Mouse (Mus musculus): Measurements from ENCODE around the gene Ybx3. TPM values are rescaled to one million over a fixed set of nuclear protein-coding genes. Genes with fewer than 3 reads are reported as not detected.
A peak's percentile ranks its signal among the peaks of the same experiment; 100 is the strongest.

Ybx3 gene
- polyA plus RNA-seq, 1 experiment from 2014 or later, result 24.2 TPM

GRCm38 (mm10) chr6:131404260-131404659 lies 16.0 kb upstream of the Ybx3 start:
- Histone ChIP-seq H3K4me1 (no peaks in the 10 kb centered on the region), H3K36me3 (no peaks in the 10 kb centered on the region), H3K27me3 (no peaks in the 10 kb centered on the region), H3K9ac (replicated peaks) (no peak overlapping the region), H3K9me3 (no peaks in the 10 kb centered on the region), H3K27ac (replicated peaks) (no peak overlapping the region), H3K4me3 (no peak overlapping the region), H3K4me2 (replicated peaks) (no peak overlapping the region)
- no peak for ATAC-seq (ENCODE audit: low FRiP score, low read depth)
- WGBS, result 89% methylated on average over 3 of the region's 3 CpGs

GRCm38 (mm10) chr6:131403036-131403435 lies 14.8 kb upstream of the Ybx3 start:
- no peak overlapping the region for H3K27ac ChIP-seq (replicated peaks)
- WGBS, result 85% methylated on average over 2 of the region's 2 CpGs
- H3K36me3 ChIP-seq, result no peaks in the 10 kb centered on the region
- H3K9ac ChIP-seq (replicated peaks), result no peak overlapping the region
- H3K27me3 ChIP-seq, result no peaks in the 10 kb centered on the region
- no peak overlapping the region for H3K4me3 ChIP-seq
- H3K4me2 ChIP-seq (replicated peaks), result no peak overlapping the region
- no peaks in the 10 kb centered on the region for H3K4me1 ChIP-seq
- H3K9me3 ChIP-seq, result no peaks in the 10 kb centered on the region
- ATAC-seq (ENCODE audit: low FRiP score, low read depth), result no peak

GRCm38 (mm10) chr6:131402606-131403005 lies 14.3 kb upstream of the Ybx3 start:
- no peak overlapping the region for H3K27ac ChIP-seq (replicated peaks)
- no peaks in the 10 kb centered on the region for H3K36me3 ChIP-seq
- no peak overlapping the region for H3K9ac ChIP-seq (replicated peaks)
- no peaks in the 10 kb centered on the region for H3K4me1 ChIP-seq
- ATAC-seq (ENCODE audit: low FRiP score, low read depth), result no peak
- no peaks in the 10 kb centered on the region for H3K27me3 ChIP-seq
- no peaks in the 10 kb centered on the region for H3K9me3 ChIP-seq
- H3K4me3 ChIP-seq, result no peak overlapping the region
- no peak overlapping the region for H3K4me2 ChIP-seq (replicated peaks)

GRCm38 (mm10) chr6:131401259-131401658 lies 13.0 kb upstream of the Ybx3 start:
- no peaks in the 10 kb centered on the region for H3K4me1 ChIP-seq
- H3K27ac ChIP-seq (replicated peaks), result no peak overlapping the region
- 90% methylated on average over 2 of the region's 2 CpGs for WGBS
- H3K27me3 ChIP-seq, result no peaks in the 10 kb centered on the region
- no peak overlapping the region for H3K4me2 ChIP-seq (replicated peaks)
- no peak overlapping the region for H3K9ac ChIP-seq (replicated peaks)
- no peak overlapping the region for H3K4me3 ChIP-seq
- no peak for ATAC-seq (ENCODE audit: low FRiP score, low read depth)
- H3K36me3 ChIP-seq, result no peaks in the 10 kb centered on the region
- H3K9me3 ChIP-seq, result no peaks in the 10 kb centered on the region

GRCm38 (mm10) chr6:131396650-131397049 lies 8.4 kb upstream of the Ybx3 start:
- no peak overlapping the region for H3K9ac ChIP-seq (replicated peaks)
- no peak overlapping the region for H3K4me2 ChIP-seq (replicated peaks)
- no peak overlapping the region for H3K4me3 ChIP-seq
- WGBS, result 67% methylated on average over 1 of the region's 1 CpGs
- ATAC-seq (ENCODE audit: low FRiP score, low read depth), result no peak
- no peaks in the 10 kb centered on the region for H3K27me3 ChIP-seq
- H3K4me1 ChIP-seq, result no peaks in the 10 kb centered on the region
- no peaks in the 10 kb centered on the region for H3K36me3 ChIP-seq
- no peaks in the 10 kb centered on the region for H3K9me3 ChIP-seq
- H3K27ac ChIP-seq (replicated peaks), result no peak overlapping the region

- Histone ChIP-seq H3K4me3 (no peak overlapping the region), H3K27ac (replicated peaks) (no peak overlapping the region), H3K27me3 (0 out of 2 replicates have a peak, but pooled peaks cover 6% of the 10 kb centered on the region), H3K4me2 (replicated peaks) (no peak overlapping the region), H3K9ac (replicated peaks) (no peak overlapping the region), H3K36me3 (no peaks in the 10 kb centered on the region), H3K9me3 (no peaks in the 10 kb centered on the region), H3K4me1 (no peaks in the 10 kb centered on the region)
- WGBS, result 74% methylated on average over 4 of the region's 4 CpGs
- ATAC-seq (ENCODE audit: low FRiP score, low read depth), result no peak
Observed at GRCm38 (mm10) chr6:131393873-131394660, 5.8 kb upstream of the Ybx3 start.

GRCm38 (mm10) chr6:131387221-131388039 lies 846 bp downstream of the Ybx3 start:
- Histone ChIP-seq H3K4me1 (peaks cover 25% of the 10 kb centered on the region), H3K9me3 (no peaks in the 10 kb centered on the region), H3K27ac (replicated peaks) (peak overlapping the region; percentile 83; the same call in 1 of the 2 replicates), H3K9ac (replicated peaks) (peak overlapping the region; percentile 83), H3K4me2 (replicated peaks) (peak overlapping the region; percentile 90), H3K27me3 (0 out of 2 replicates have a peak, but pooled peaks cover 6% of the 10 kb centered on the region), H3K36me3 (no peaks in the 10 kb centered on the region), H3K4me3 (peak overlapping the region; percentile 75)
- ATAC-seq (ENCODE audit: low FRiP score, low read depth), result peak; percentile 69
- under 1% methylated on average over 43 of the region's 43 CpGs for WGBS

- peak overlapping the region; percentile 90 for H3K4me2 ChIP-seq (replicated peaks)
- H3K9me3 ChIP-seq, result no peaks in the 10 kb centered on the region
- H3K4me1 ChIP-seq, result peaks cover 29% of the 10 kb centered on the region
- no peaks in the 10 kb centered on the region for H3K36me3 ChIP-seq
- WGBS, result 49% methylated on average over 9 of the region's 9 CpGs
- H3K27ac ChIP-seq (replicated peaks), result no peak overlapping the region
- 0 out of 2 replicates have a peak, but pooled peaks cover 6% of the 10 kb centered on the region for H3K27me3 ChIP-seq
- H3K9ac ChIP-seq (replicated peaks), result 0 out of 2 replicates have a peak overlapping the region, but pooled peaks have one; percentile 2
- ATAC-seq (ENCODE audit: low FRiP score, low read depth), result no peak
- peak overlapping the region; percentile 75 for H3K4me3 ChIP-seq
Observed at GRCm38 (mm10) chr6:131386416-131387019, 1.8 kb downstream of the Ybx3 start.

GRCm38 (mm10) chr6:131385469-131385868 lies 2.8 kb downstream of the Ybx3 start:
- Histone ChIP-seq H3K4me2 (replicated peaks) (no peak overlapping the region), H3K27ac (replicated peaks) (no peak overlapping the region), H3K9me3 (no peaks in the 10 kb centered on the region), H3K4me3 (no peak overlapping the region), H3K36me3 (no peaks in the 10 kb centered on the region), H3K4me1 (peaks cover 29% of the 10 kb centered on the region), H3K27me3 (0 out of 2 replicates have a peak, but pooled peaks cover 6% of the 10 kb centered on the region), H3K9ac (replicated peaks) (no peak overlapping the region)
- 87% methylated on average over 1 of the region's 1 CpGs for WGBS
- ATAC-seq (ENCODE audit: low FRiP score, low read depth), result no peak

- Histone ChIP-seq H3K27ac (replicated peaks) (no peak overlapping the region), H3K9me3 (no peaks in the 10 kb centered on the region), H3K27me3 (no peaks in the 10 kb centered on the region), H3K9ac (replicated peaks) (no peak overlapping the region), H3K4me2 (replicated peaks) (no peak overlapping the region), H3K36me3 (peaks cover 15% of the 10 kb centered on the region), H3K4me3 (no peak overlapping the region), H3K4me1 (peaks cover 28% of the 10 kb centered on the region)
- WGBS, result 61% methylated on average over 6 of the region's 6 CpGs
- ATAC-seq (ENCODE audit: low FRiP score, low read depth), result no peak
Observed at GRCm38 (mm10) chr6:131383713-131384330, 4.5 kb downstream of the Ybx3 start.

- no peak for ATAC-seq (ENCODE audit: low FRiP score, low read depth)
- no peak overlapping the region for H3K4me3 ChIP-seq
- H3K9ac ChIP-seq (replicated peaks), result no peak overlapping the region
- no peak overlapping the region for H3K4me2 ChIP-seq (replicated peaks)
- H3K27ac ChIP-seq (replicated peaks), result no peak overlapping the region
- peaks cover 23% of the 10 kb centered on the region for H3K36me3 ChIP-seq
- H3K27me3 ChIP-seq, result no peaks in the 10 kb centered on the region
- no peaks in the 10 kb centered on the region for H3K9me3 ChIP-seq
- 87% methylated on average over 3 of the region's 3 CpGs for WGBS
- H3K4me1 ChIP-seq, result peaks cover 26% of the 10 kb centered on the region
Observed at GRCm38 (mm10) chr6:131382984-131383337, 5.3 kb downstream of the Ybx3 start.

Data from midbrain, embryonic 12.5 days (tissue).